Mouse (Mus musculus) cortical plate, adult 2 months (tissue): Measurements from ENCODE around the gene Tmem132d.

Experiments used
- CTCF ChIP-seq: fragments of 200-500 bp; IDR thresholded peaks from 2 replicates; pipeline ENCODE4 v1.5.1; 2011; ENCODE audit warnings: mild to moderate bottlenecking, control low read depth, low read length; ENCODE audit not compliant: insufficient read depth; ENCODE audit errors: extremely low read depth
- POLR2A ChIP-seq: fragments of 200-500 bp; IDR thresholded peaks from 2 replicates; pipeline ENCODE4 v1.6.1; 2011; ENCODE audit warnings: mild to moderate bottlenecking, low read length, control low read depth; ENCODE audit not compliant: insufficient read depth; ENCODE audit errors: extremely low read depth

- no peak for TF ChIP-seq POLR2A
- TF ChIP-seq CTCF = no peak
Measured at GRCm38 (mm10) chr5:128194106-128194505, 238.8 kb downstream of the Tmem132d start.
